Mouse (Mus musculus) cerebral cortex, adult 2 months (tissue): ENCODE measurements around the gene Lrch1.

Source experiments
- WGBS: fragments of 180-500 bp; shearing (Covaris S2); methylation state at CpG from one replicate; pipeline ENCODE4 v1.1.7; 2018; 5-methylcytosine and 5-hydroxymethylcytosine counted together

The Lrch1 gene

GRCm38 (mm10) chr14:74947376-74948013 lies at the start of gene Lrch1:
Gene Lrch1 (minus strand): TSS chr14:74947876.
- WGBS: under 1% methylated on average over 64 of the region's 65 CpGs

- WGBS: 83% methylated on average over 2 of the region's 2 CpGs
Observed at GRCm38 (mm10) chr14:74997041-74997440, 49.4 kb upstream of the Lrch1 start.

DNA sequence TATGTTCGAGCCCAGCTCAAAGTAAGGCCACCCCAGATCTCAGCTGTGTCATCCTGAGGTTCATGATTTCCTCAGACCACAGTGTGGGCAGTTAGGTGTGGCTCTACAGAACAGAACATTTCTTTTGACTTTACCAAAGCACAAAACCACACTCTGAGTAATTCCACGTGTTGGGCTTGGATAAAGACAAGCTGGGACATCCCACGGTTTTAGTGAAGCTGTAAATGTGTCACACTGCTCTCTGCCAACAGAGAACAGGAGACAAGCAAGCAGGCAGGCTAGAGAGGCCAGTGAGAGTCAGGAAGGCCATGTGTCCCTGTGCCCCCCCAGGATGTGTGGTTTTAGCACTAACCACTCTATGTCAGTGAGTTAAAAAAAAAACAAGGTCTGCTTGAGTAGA lies 48.9 kb upstream of the Lrch1 start:
- 35% methylated on average over 3 of the region's 3 CpGs for WGBS

DNA sequence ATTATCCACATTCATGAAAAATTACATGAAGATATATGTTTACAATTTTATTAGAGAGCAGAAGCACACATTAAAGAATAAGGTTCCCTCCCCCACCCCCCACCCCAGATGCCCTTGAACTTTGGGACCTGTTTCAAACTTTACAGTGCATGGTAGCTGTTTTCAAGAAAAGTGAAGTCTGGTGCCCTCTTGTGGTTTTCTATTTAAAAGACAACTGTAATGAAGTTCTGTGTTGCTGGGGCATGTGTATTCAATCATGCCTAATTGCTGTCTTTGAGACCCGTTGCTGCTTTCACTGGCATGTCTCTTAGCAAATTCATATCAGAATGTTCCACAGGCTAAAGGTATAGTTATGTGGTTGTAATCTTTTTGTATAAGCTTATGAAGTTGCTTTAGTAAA lies 42.8 kb upstream of the Lrch1 start:
- 2% methylated on average over 1 of the region's 1 CpGs for WGBS

DNA sequence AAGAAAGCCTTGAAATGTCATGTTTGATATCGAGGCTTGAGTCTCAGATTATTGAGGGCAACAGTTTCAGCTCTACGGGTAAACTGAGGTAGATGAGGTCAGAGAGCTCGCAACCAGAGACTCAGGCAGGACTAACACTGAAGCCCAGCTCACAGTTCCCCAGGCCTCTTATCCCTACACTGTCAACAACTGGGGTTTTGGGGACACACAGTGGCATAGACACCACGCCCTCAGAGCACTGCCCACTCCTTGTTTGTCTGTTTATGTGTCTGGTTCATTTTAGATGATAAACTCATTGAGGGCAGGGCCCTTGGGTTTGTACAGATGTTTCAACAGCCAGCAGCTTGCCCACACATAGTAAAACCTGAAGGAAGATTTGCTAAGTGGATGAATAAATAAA lies 42.2 kb upstream of the Lrch1 start:
- 86% methylated on average over 4 of the region's 4 CpGs for whole genome bisulfite sequencing

- WGBS: 74% methylated on average over 4 of the region's 4 CpGs
Observed at GRCm38 (mm10) chr14:74989322-74989721, 41.6 kb upstream of the Lrch1 start.

- 82% methylated on average over 3 of the region's 3 CpGs for WGBS
Observed at GRCm38 (mm10) chr14:74986527-74986926, 38.9 kb upstream of the Lrch1 start.

GRCm38 (mm10) chr14:74985658-74986057 lies 38.0 kb upstream of the Lrch1 start:
- WGBS: 69% methylated on average over 4 of the region's 4 CpGs

- WGBS: 59% methylated on average over 7 of the region's 7 CpGs
Observed at GRCm38 (mm10) chr14:74984817-74985391, 37.2 kb upstream of the Lrch1 start.

- WGBS: 88% methylated on average over 5 of the region's 5 CpGs
Observed at GRCm38 (mm10) chr14:74983079-74983478, 35.4 kb upstream of the Lrch1 start.

DNA sequence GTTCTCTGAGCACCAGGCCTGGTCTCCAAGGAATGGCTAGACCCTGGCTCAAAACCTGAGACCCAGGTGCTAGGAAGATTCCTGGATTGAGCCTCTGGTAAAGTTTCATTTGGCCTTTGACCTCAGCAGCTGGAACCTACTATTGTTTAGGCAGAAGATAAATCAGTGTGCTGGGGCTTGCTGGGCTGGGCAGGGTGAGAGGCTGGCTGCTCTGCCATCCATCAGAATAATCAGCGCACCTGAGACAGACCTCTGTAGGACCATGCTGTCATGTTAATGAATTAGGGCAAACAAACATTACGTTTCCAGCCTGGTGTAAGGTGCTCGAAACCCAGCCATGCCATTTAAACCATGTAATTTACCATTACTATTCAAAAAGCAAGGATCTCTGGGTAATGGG lies 33.3 kb upstream of the Lrch1 start:
- 92% methylated on average over 3 of the region's 3 CpGs for WGBS

GRCm38 (mm10) chr14:74976972-74977371 lies 29.3 kb upstream of the Lrch1 start:
- 74% methylated on average over 6 of the region's 6 CpGs for WGBS

DNA sequence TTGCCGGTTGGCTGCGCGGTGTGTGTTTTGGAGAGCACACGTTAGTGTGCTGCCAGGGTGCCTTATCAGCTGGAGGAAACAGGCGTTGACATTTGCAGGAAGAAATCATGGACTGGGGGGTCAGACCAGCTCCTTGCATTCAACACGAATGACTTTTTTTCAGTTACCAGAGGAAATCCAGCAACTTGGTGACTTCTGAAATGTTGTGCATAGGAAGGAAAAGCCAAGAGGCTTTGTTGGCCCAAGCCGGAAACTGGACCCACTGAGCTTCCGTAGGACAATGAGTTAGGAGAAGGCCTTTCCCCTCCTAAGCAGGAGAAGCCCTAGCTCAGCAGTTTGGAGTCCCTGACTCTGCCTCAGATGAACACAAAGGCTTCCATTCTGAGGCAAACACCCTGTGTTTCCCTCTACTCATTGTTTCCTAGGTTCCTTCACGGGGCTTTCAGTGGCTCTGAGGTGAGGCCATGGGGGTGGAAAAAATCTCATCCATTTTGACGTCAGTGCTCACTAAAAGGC lies 26.5 kb upstream of the Lrch1 start:
- 74% methylated on average over 10 of the region's 10 CpGs for WGBS

DNA sequence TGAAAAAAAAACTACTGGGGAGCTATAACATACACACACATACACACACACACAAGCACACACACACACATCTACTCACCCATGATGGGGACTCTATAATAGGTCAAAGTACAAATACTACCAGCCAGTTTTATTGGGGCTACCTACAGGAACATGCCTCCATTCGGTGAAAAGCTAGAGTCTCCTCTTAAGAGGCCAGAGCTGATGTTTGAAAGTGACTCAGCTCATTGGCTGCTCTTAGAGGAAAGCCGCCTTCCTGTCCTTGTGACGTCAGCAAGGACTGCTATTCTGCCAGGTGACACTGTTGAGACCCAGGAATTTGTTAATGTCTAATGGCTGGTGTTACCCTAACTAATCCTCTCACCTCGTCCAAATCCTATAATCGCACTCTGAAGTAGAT lies 25.0 kb upstream of the Lrch1 start:
- WGBS: 83% methylated on average over 5 of the region's 5 CpGs

DNA sequence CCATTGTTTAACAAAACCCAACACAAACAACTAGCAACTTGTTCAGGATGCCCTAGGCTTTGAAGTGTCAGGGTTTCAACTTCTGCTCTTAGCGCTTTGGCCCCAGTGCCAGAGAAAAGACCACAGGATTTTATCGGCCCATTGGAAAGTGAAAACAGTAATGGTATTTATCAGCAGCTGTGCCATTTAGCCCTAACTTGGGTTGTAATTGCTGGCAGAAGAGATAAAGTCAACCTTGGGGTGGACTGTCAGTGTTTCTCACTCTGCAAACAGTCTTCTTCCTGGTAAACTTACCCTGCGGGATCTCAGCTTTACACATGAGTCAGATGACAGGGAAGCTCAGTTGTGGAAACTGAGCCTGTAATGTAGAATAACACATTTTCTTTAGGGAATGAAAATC lies 24.5 kb upstream of the Lrch1 start:
- 51% methylated on average over 3 of the region's 3 CpGs for WGBS

- WGBS: 89% methylated on average over 3 of the region's 3 CpGs
Observed at GRCm38 (mm10) chr14:74963402-74963764, 15.7 kb upstream of the Lrch1 start.

GRCm38 (mm10) chr14:74962713-74963401 lies 15.2 kb upstream of the Lrch1 start:
- 91% methylated on average over 8 of the region's 8 CpGs for WGBS

DNA sequence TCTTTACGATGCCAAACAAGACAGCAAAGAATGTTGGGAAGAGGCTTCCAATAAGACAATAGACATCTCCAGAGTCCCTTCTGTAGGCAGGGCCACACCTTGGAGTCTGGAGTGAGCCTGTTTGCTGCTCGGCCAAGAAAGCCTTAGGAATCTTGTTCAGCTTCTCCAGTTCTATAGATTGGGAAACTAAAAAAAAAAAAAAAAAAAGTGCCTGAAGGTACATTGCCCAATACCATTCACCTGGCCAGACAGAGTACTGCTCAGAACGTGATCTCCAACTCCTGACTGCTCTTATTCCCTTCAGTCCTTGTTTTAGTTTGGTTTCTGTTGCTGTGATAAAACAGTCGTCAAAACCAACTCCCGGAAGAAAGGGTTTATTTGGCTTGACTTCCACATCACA lies 12.9 kb upstream of the Lrch1 start:
- WGBS: 83% methylated on average over 5 of the region's 5 CpGs

DNA sequence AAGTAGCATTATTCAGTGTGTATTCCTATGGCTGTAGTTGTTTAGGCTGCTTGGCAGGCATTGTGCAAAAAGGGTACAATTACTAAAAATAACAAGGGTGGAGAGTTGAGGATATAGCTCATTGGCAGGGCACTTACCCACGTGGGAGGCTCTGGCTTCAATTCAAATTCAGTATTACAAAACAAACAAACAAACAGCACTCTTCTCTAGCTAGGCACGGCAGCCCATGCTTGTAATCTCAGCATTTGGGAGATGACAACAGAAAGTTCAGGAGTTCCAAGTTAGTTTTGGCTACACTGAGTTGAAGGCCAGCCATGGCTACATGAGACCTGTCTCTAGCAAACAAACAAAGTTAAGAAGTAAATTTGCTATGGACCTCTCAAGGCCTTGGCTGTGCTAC lies 9.0 kb upstream of the Lrch1 start:
- 34% methylated on average over 2 of the region's 2 CpGs for WGBS

DNA sequence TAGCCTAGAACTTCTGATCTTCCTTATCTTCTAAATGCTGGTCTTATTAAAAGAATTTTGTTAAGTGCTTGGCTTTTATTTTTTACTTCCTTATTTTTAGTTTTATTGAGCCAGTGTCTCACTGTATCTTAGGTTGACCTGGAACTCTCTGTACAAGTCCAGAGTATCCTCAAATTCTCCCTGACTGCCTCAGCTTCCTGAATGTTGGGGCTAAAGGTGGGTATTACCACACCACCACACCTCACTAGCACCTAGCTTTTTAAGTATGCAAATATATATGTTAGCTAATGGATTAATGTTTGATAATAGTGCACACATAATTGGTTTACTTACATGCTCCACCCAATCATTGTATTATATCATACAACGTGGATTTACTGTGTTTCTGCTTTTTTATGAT lies 8.6 kb upstream of the Lrch1 start:
- WGBS: 86% methylated on average over 1 of the region's 1 CpGs

- 39% methylated on average over 14 of the region's 14 CpGs for WGBS
Observed at GRCm38 (mm10) chr14:74948426-74949240, 957 bp upstream of the Lrch1 start.

DNA sequence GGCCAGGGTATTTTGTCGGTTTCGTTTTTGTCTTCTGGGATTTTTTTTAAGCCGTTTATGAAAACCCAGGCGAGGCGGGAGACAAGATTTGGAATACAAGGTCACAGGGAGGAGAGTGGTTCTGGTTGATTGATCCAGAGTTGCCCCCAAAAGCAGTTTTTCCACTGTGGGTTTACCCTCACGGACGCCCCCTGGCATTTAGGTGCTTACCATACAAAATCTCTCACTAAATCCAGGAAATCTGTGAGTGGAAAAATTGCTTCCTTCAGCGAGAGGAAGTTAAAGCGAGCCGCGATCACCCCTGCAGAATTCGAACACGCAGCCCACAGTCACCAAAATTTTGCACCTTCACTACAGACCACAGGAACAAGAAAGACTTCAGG lies 329 bp upstream of the Lrch1 start:
- 13% methylated on average over 13 of the region's 13 CpGs for WGBS
